Mouse (Mus musculus): ENCODE results near the gene Ccdc97. TPM values are rescaled to one million over a fixed set of nuclear protein-coding genes. Genes with fewer than 3 reads are reported as not detected.
A peak's percentile ranks its signal among the peaks of the same experiment; 100 is the strongest.

Gene Ccdc97
- polyA plus RNA-seq, 2 experiments, result 28.4 to 64.5 TPM

DNA sequence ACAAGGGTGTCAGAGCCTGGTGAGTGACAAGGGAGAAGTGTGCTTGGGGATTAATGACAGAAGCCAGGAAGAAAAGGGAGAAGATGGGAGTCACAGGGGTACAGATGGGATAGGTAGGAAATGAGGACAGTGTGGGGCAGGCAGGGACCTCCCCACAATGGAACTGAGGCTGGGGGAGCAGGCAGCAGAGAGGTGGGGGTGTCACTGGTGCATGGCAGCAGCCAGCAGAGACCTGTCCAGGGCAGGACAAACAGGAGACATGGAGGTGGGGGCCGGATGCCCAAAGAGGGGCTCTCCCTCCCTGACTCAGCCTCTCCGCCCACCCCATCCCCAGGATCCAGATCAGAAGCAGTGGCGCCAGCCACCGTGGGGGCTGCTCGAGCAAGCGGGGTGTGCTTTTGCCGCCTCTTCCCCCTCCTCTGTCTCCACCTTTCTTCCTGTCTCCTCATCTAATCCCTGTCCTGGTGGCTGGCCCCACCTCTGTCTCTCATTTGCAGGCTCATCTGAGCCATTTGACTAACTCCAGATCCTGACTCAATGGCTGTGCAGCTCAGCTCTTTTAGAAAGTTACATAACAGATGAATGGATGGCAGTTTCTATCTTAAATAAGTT, 8.3 kb downstream of the Ccdc97 start:
- Histone ChIP-seq H3K27ac (replicated peaks; ENCODE audit: low read depth, low read length) (no peak overlapping the region), H3K4me2 (replicated peaks; ENCODE audit: low read depth, low read length, severe bottlenecking) (peak overlapping the region; percentile 25; the same call in 1 of the 2 replicates), H3K9me3 (ENCODE audit: control insufficient read depth, low read length) (no peaks in the 10 kb centered on the region), H3K27me3 (ENCODE audit: control insufficient read depth, insufficient read depth, low read length) (no peaks in the 10 kb centered on the region), H3K9ac (ENCODE audit: low read depth, low read length, severe bottlenecking) (peak overlapping the region; percentile 34; the same call in 1 of the 2 replicates), H3K36me3 (ENCODE audit: control insufficient read depth, insufficient read depth, low read length) (peaks cover 38% of the 10 kb centered on the region), H3K4me3 (replicated peaks; ENCODE audit: low read length) (no peak overlapping the region), H3K4me1 (ENCODE audit: control insufficient read depth, insufficient read depth, low read length) (peaks cover 23% of the 10 kb centered on the region)
- WGBS, result 4% methylated on average over 7 of the region's 7 CpGs
- no peak for TF ChIP-seq POLR2A (IDR thresholded peaks at IDR 0.05; ENCODE audit: borderline replicate concordance, extremely low read depth, insufficient read depth, insufficient read length)
- ATAC-seq (ENCODE audit: low FRiP score, low read depth) (0 out of 2 replicates have a peak, but pooled peaks have one; percentile 5), DNase-seq (ENCODE audit: low spot score) (no peak)

DNA sequence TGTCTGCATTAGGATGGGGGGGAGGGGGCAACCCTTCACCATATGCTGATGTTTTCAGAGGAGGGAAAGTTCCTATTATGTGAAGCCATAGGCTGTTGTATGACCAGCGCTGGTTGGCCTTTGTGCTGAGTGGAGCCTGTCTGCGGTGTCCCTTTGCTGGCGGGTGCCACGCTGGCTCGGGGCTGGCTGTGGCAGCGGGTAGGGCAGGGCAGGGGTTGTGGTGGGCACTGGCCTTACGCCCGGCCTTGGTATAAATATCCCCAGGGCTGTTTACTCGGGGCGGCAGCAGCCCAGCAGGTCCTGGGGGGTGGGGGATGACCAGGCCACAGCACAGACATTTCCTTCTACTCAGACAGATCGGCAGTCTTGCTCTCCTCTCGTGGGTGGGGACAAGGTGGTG, 8.9 kb downstream of the Ccdc97 start:
- H3K4me1 ChIP-seq (ENCODE audit: control insufficient read depth, insufficient read depth, low read length), result peaks cover 23% of the 10 kb centered on the region
- H3K27ac ChIP-seq (replicated peaks; ENCODE audit: low read depth, low read length), result no peak overlapping the region
- no peaks in the 10 kb centered on the region for H3K9me3 ChIP-seq (ENCODE audit: control insufficient read depth, low read length)
- H3K36me3 ChIP-seq (ENCODE audit: control insufficient read depth, insufficient read depth, low read length), result peaks cover 31% of the 10 kb centered on the region
- ATAC-seq (ENCODE audit: low FRiP score, low read depth), result no peak
- no peak for TF ChIP-seq POLR2A (IDR thresholded peaks at IDR 0.05; ENCODE audit: borderline replicate concordance, extremely low read depth, insufficient read depth, insufficient read length)
- no peak overlapping the region for H3K4me3 ChIP-seq (replicated peaks; ENCODE audit: low read length)
- DNase-seq (ENCODE audit: low spot score), result no peak
- no peaks in the 10 kb centered on the region for H3K27me3 ChIP-seq (ENCODE audit: control insufficient read depth, insufficient read depth, low read length)
- 20% methylated on average over 12 of the region's 12 CpGs for WGBS
- 0 out of 2 replicates have a peak overlapping the region, but pooled peaks have one; percentile 25 for H3K4me2 ChIP-seq (replicated peaks; ENCODE audit: low read depth, low read length, severe bottlenecking)
- H3K9ac ChIP-seq (ENCODE audit: low read depth, low read length, severe bottlenecking), result peak overlapping the region; percentile 34; the same call in 1 of the 2 replicates

DNA sequence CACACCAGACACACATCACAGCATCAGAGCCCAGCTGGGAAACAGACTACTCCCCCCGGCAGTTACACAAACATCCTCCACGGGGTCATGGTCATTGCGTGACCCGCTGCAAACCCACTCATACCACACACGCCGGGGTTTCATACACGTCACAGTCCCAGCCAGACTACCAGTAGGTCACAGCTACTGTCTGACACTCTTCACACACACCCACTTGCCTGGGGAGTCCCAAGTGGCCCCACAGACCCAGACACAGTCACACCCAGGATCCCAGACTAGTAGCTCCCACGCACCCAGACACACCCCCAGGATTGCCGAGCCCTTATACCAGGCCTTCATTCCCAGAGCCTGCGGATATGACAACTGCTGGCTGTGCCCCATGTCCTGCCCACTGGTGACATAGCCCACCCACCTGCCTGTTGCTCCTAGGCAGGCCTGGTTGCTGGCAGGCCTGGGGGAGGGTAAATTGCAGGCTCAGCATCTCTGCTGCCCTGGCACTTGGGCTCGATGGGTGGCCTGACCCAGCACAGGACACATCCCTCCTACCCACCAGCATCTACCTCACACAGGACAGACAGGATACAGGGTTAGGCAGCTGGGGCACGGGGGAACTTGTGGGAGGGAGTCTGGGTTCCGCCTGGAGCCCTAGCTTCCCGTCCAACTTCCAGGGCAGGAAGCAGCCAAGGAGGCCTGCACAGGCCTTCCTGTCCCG, 11.2 kb downstream of the Ccdc97 start:
- Histone ChIP-seq H3K9ac (ENCODE audit: low read depth, low read length, severe bottlenecking) (no peak overlapping the region), H3K27ac (replicated peaks; ENCODE audit: low read depth, low read length) (no peak overlapping the region), H3K9me3 (ENCODE audit: control insufficient read depth, low read length) (no peaks in the 10 kb centered on the region), H3K27me3 (ENCODE audit: control insufficient read depth, insufficient read depth, low read length) (no peaks in the 10 kb centered on the region; the same call in 1 of the 2 replicates), H3K4me3 (replicated peaks; ENCODE audit: low read length) (no peak overlapping the region), H3K4me2 (replicated peaks; ENCODE audit: low read depth, low read length, severe bottlenecking) (no peak overlapping the region), H3K4me1 (ENCODE audit: control insufficient read depth, insufficient read depth, low read length) (peaks cover 23% of the 10 kb centered on the region), H3K36me3 (ENCODE audit: control insufficient read depth, insufficient read depth, low read length) (peaks cover 9% of the 10 kb centered on the region)
- DNase-seq (ENCODE audit: low spot score), result no peak
- no peak for TF ChIP-seq POLR2A (IDR thresholded peaks at IDR 0.05; ENCODE audit: borderline replicate concordance, extremely low read depth, insufficient read depth, insufficient read length)
- no peak for ATAC-seq (ENCODE audit: low FRiP score, low read depth)
- 62% methylated on average over 13 of the region's 15 CpGs for WGBS

DNA sequence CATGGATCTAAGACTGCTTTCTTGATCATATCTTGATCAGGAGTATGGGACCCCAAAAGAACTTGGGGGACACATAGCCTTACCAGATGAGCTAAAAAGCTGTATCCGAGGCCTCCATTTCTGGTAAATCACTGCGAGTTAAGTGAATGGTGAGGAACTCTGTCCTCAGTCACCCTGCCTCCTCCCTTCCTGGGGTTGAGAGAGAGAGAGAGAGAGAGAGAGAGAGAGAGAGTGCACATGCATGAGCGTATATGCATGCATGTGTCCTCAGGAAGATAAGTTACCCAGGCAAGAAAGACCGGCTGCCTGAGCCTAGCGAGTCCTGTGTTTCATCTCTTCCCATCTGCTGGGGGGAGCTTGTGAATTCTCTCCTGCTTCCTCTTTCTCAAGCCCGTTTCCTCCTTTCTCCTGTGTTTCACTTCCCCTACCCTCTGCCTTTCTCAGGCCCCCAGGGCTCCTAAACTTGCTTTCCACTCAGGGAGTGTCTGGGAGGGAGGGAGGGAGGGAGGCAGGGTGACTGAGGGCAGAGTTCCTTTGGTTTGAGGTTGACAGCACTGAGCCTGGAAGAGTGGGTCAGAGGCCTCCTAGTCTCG, 12.2 kb downstream of the Ccdc97 start:
- Histone ChIP-seq H3K4me2 (replicated peaks; ENCODE audit: low read depth, low read length, severe bottlenecking) (no peak overlapping the region), H3K4me3 (replicated peaks; ENCODE audit: low read length) (no peak overlapping the region), H3K4me1 (ENCODE audit: control insufficient read depth, insufficient read depth, low read length) (peaks cover 19% of the 10 kb centered on the region), H3K9ac (ENCODE audit: low read depth, low read length, severe bottlenecking) (no peak overlapping the region), H3K9me3 (ENCODE audit: control insufficient read depth, low read length) (no peaks in the 10 kb centered on the region), H3K27ac (replicated peaks; ENCODE audit: low read depth, low read length) (no peak overlapping the region), H3K36me3 (ENCODE audit: control insufficient read depth, insufficient read depth, low read length) (peaks cover 2% of the 10 kb centered on the region; the same call in 1 of the 2 replicates), H3K27me3 (ENCODE audit: control insufficient read depth, insufficient read depth, low read length) (no peaks in the 10 kb centered on the region; the same call in 1 of the 2 replicates)
- no peak for DNase-seq (ENCODE audit: low spot score)
- no peak for ATAC-seq (ENCODE audit: low FRiP score, low read depth)
- TF ChIP-seq POLR2A (IDR thresholded peaks at IDR 0.05; ENCODE audit: borderline replicate concordance, extremely low read depth, insufficient read depth, insufficient read length), result no peak
- 49% methylated on average over 7 of the region's 7 CpGs for WGBS

DNA sequence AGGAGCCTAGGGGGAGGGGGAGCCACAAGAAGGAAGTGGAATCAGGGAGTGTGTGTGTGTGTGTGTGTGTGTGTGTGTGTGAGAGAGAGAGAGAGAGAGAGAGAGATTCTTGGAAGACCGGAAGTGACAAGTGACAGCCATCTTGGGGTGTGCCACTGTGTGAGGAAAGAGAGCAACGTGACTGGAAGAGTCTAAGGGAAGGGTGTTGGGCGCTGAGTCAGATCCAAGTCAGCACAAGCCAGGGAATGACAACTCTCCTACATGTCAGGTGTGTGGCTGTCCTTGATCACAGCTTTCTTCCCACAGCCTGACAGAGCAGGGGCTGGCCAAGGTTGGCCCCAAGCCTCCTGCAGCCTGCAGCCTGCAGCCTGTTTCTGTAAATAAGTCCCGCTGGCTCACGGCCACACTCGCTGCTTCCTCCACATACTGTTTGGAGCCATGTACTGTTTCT, 13.1 kb downstream of the Ccdc97 start:
- Histone ChIP-seq H3K36me3 (ENCODE audit: control insufficient read depth, insufficient read depth, low read length) (no peaks in the 10 kb centered on the region), H3K4me2 (replicated peaks; ENCODE audit: low read depth, low read length, severe bottlenecking) (no peak overlapping the region), H3K4me1 (ENCODE audit: control insufficient read depth, insufficient read depth, low read length) (peaks cover 11% of the 10 kb centered on the region), H3K9ac (ENCODE audit: low read depth, low read length, severe bottlenecking) (no peak overlapping the region), H3K27ac (replicated peaks; ENCODE audit: low read depth, low read length) (no peak overlapping the region), H3K4me3 (replicated peaks; ENCODE audit: low read length) (no peak overlapping the region), H3K27me3 (ENCODE audit: control insufficient read depth, insufficient read depth, low read length) (no peaks in the 10 kb centered on the region; the same call in 1 of the 2 replicates), H3K9me3 (ENCODE audit: control insufficient read depth, low read length) (no peaks in the 10 kb centered on the region)
- WGBS, result 70% methylated on average over 6 of the region's 6 CpGs
- ATAC-seq (ENCODE audit: low FRiP score, low read depth), result no peak
- no peak for TF ChIP-seq POLR2A (IDR thresholded peaks at IDR 0.05; ENCODE audit: borderline replicate concordance, extremely low read depth, insufficient read depth, insufficient read length)
- no peak for DNase-seq (ENCODE audit: low spot score)

Measured in limb, embryonic 14.5 days (tissue).